Mouse (Mus musculus) adrenal gland, postnatal 14 days (tissue): ENCODE data around the gene Cavin1. TPM values are rescaled to one million over a fixed set of nuclear protein-coding genes. Genes with fewer than 3 reads are reported as not detected.

Source experiments
- DNase-seq: peaks from one replicate; pipeline ENCODE4 v3.0.0; 2021; ENCODE audit warnings: mixed read lengths
- total RNA-seq: library from RNA; stranded (reverse); gene quantifications from 2 replicates; pipeline ENCODE4 v1.2.3, GENCODE M21; 2021

The Cavin1 gene
- total RNA-seq, 1 experiment from 2014 or later = 290 TPM

- no peak for DNase-seq
These were observed 58.1 kb downstream of the Cavin1 start for GRCm38 (mm10) chr11:100912401-100913155.

GRCm38 (mm10) chr11:100908567-100908966, 62.1 kb downstream of the Cavin1 start:
- no peak for DNase-seq

- no peak for DNase-seq
These were observed 62.6 kb downstream of the Cavin1 start for GRCm38 (mm10) chr11:100908112-100908511.

- DNase-seq = no peak
These were observed 63.8 kb downstream of the Cavin1 start for GRCm38 (mm10) chr11:100906885-100907284.

Other genes with a start within 250 kb of the Cavin1 start
- gene Rab5c, start 232.7 kb downstream of the Cavin1 start, total RNA-seq = 170 and 175 TPM in 2 replicates
- gene Kcnh4, start 210.9 kb downstream of the Cavin1 start, total RNA-seq = 0.11 and 0.15 TPM in 2 replicates
- not detected in 2 replicates for gene Hcrt, start 208.0 kb downstream of the Cavin1 start, total RNA-seq
- 19.7 and 19.9 TPM in 2 replicates for gene Ghdc, start 199.9 kb downstream of the Cavin1 start, total RNA-seq
- 72.8 and 74.6 TPM in 2 replicates for gene Stat5b, start 120.2 kb downstream of the Cavin1 start, total RNA-seq
- gene Stat5a, start 111.5 kb downstream of the Cavin1 start, total RNA-seq = 37.8 and 44.2 TPM in 2 replicates
- gene Stat3, start 31.3 kb downstream of the Cavin1 start, total RNA-seq = 75.1 and 82.4 TPM in 2 replicates
- gene Atp6v0a1, start 38.6 kb upstream of the Cavin1 start, total RNA-seq = 91.3 and 111 TPM in 2 replicates
- gene Naglu, start 99.1 kb upstream of the Cavin1 start, total RNA-seq = 29.6 and 30.8 TPM in 2 replicates
- 0.85 and 1.2 TPM in 2 replicates for gene Hsd17b1, start 107.5 kb upstream of the Cavin1 start, total RNA-seq
- gene Coasy, start 111.7 kb upstream of the Cavin1 start, total RNA-seq = 87.7 and 97.6 TPM in 2 replicates
- gene Mlx, start 116.4 kb upstream of the Cavin1 start, total RNA-seq = 39.8 and 45.9 TPM in 2 replicates
- gene Psmc3ip, start 124.5 kb upstream of the Cavin1 start, total RNA-seq = 6.6 and 8.8 TPM in 2 replicates
- gene Retreg3, start 149.0 kb upstream of the Cavin1 start, total RNA-seq = 53.7 and 56.0 TPM in 2 replicates
- 45.9 and 48.6 TPM in 2 replicates for gene Tubg1, start 149.1 kb upstream of the Cavin1 start, total RNA-seq
- gene Tubg2, start 185.0 kb upstream of the Cavin1 start, total RNA-seq = 7.2 and 7.9 TPM in 2 replicates
- gene Cntnap1, start 199.6 kb upstream of the Cavin1 start, total RNA-seq = 10.9 and 13.5 TPM in 2 replicates
- 30.5 and 32.7 TPM in 2 replicates for gene Plekhh3, start 200.5 kb upstream of the Cavin1 start, total RNA-seq
- gene Ccr10, start 204.6 kb upstream of the Cavin1 start, total RNA-seq = 1.4 and 1.5 TPM in 2 replicates